Mouse (Mus musculus): ENCODE results near the gene Cryzl2.
A peak's percentile ranks its signal among the peaks of the same experiment; 100 is the strongest.

The Cryzl2 gene

DNA sequence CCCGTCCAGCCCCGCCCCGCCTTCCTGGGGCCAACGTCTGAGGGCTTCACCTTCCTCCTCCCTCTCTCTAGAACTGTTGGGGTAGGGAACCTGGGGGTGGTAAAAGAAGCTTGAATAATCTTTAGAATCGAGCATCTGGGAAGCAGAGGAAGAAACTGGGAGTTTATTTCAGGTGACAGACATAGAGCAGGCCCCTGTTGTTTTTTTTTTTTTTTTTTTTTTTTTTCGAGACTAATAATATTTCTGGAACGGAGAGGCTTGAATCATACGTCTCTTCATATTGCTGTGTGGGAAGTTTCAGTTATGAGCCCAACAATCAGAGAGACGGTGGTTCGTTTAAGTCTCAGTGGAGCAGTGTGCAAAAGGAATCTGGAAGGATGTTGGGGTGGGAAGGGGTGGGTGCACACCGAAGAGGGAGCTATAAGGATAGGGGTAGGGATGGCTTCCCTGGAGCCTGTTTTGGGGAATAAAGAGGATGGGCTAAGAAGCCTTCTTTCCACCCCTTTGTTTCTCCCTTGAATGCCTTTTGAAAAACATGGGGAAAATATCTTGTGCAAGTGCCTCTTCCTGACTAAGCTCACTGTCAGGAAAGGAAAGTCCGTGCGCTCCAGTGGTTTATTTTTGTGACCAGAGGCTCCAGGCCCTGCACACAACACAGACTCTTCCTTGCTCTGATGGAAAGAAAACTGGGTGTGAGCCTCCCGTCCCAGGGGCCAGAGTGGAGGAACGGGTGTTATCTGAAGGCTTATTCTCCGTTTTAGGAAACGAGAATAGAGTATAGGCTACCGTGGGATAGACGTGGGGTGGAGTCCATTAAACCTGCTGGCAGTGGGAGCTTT, 14.4 kb upstream of the Cryzl2 start:
- no peak for DNase-seq

DNA sequence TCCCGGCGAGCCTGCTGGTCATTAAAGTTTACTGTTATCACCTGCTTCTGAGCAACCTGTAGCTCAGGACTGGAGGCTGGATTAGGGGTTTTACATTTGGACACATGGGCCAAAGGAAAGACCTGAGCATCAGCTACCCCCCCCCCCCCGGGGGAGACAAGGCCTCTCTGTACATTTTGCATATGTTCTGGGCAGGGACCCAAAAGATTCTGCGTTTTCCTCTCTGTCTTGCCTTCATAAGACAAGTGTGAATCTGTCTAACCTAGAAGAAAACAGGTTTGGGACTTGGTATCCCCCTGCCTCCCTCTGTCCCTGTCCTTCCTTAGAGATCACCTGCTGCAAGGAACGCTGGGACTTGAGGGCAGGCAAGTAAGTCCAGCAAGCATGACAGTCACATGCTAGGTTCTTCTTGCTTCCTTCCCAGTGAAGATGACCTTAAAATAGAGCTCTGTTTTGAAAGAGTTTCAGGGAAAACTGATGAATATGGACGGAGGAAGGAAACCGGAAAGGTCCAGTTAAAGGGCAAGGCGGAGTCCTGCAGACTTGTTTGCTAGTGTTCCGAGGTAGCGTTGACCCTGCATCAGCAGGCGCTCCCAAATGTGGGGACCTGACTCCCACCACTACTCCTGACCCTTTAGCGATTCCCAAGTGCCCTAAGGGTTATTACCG, 13.6 kb upstream of the Cryzl2 start:
- no peak for DNase-seq

DNA sequence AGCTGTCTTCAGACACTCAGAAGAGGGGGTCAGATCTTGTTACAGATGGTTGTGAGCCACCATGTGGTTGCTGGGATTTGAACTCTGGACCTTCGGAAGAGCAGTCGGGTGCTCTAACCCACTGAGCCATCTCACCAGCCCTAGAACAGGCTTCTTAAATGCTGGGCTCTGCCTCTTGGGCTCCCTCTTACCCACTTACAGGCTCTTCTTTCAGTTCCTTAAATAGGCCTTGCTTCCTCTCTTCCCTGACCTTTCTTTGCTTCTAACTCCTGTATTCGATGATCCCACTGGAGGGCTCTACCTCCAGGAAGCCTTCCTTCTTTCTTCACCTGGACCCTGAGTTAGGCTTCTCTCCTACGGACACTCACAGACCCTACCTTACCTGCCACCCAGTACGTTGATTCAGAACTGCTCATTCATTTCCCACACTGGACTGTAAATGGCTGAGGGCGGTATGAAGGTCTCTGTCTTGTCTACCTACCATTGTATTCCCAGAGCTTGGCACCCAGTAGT, 12.9 kb upstream of the Cryzl2 start:
- no peak for DNase-seq

DNA sequence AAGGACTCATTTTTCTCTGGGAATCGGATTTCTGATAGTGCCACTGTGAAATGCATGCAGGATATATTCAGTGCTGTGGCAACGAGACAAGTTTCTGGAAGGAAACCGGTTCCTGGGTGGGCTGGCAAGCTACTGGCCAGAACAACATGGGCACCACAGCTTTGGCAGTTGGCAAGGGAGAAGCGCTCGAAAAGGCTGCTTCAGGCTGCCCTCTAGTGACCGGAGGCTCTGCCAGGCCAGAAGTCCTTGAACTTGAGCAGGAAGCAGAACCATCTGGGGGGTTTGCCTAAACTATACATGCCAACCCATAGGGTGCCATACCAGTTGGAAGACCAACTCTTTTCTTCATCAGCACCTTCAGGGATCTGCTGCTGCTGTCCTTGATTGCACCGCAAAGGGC, 12.1 kb upstream of the Cryzl2 start:
- DNase-seq = peak; percentile 71

DNA sequence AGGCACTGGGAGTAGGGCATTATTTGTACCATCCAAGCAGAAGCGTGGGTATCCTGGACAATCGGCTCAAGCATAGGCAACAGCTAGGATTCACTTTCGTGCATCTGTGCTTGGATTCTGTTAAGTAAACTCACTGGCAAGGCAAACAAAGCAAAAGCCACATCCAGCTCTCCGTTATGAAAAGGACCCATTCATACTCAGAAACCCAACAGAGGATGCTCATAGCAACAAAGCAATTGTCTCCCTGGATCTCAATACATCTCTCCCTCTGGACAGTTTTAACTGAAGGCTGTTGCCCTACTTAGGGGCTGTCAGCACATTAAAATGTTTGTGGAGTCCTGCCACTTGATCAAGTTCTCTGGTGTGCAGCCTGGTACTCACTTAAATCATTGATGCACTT, 11.2 kb upstream of the Cryzl2 start:
- DNase-seq = peak; percentile 83

DNA sequence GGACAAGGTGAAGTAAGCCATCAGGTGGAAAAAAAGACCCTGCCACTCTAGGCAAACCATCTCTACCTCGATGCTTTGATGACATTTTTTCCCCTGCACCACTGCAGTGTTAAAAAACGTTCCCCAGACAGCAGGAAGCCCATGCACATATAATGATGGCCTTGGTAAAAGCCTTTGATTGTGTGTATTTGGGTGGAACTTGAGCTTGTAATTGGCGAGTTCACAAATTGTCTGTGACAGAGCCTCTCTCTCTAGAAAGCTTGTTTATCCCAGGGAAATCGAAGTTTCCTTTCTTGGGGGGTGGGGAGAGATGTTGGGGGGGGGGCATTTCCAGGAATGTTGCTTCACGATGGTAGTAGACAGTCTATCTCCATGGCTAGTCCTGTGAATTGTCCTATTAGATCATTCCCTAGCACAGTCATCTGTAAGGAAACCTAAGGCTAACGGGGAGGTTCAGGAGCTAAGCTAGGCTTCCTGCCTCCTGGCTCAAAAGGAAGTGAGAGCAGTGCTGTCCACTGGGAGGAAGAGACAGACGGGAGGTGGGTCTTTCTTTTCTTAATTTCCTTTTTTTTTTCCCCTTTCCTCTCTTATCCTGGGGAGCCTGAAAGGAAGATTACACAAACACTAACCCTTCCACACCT, 10.1 kb upstream of the Cryzl2 start:
- DNase-seq = peak; percentile 63

DNA sequence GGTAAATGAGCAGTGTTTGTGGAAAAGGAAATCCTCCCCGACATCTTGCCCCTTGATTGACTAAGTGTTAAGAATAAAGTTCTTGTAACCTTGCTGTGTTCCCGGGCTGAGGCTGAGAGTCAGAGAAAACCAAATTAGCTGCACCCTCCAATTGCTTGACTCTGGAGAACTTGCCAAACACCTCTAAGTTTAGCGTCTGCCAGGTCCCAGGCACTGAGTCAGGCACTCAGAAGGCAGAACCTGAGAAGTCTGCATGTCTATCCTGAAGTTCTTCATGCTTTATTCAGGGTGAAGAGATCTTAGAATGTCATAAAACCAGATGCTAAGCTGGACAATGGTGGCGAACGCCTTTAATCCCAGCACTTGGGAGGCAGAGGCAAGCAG, 9.6 kb upstream of the Cryzl2 start:
- no peak for DNase-seq

DNA sequence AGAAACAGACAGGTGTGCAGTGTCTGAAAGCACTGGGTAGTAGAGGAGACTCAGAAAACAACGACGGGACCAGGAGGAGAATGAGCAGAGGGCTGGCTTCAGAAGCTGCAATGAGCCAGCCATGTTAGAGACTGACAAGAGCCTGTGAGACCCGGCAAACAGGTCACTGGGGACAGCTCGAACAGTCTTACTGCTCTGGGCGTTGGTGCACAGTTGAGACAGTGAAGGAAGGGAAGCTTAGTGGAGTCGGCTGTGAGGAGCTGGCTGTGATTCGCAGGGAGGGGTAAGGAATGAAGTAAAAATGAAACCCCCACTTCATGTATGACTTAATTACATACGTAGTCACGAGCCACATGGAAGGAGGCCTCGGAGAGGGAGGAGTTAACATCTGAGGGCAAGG, 8.8 kb upstream of the Cryzl2 start:
- DNase-seq = no peak

DNA sequence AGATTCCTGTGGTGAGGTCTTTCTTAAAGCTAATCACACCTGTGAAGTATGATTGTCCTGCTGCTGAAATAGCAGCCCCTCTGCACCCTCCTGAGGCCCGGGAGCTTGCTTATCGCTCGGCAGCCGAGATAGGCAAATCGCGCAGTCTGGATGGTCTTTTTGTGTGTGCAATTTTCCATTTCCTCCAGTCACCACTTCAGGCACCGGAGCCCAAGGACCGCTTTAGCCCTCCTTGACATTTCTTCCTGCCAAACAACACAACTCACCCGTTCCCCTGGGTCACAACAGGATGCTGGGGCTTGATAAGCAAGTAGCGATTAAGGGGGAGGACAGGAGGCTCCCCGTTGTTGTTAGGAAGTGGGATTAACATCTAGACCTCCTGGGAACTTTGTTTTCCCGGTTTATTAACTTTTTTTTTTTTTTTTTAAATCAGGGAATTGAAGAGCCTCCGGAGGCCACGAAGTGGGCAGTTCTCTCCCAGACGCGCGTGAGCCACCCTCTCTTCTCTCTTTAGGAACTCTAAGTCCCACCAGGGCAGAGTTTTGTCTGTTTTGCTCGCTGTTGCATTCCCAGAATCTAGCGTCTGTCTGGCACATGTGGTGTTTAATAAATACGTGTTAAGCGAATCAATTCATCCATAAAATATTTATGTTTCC, 8.3 kb upstream of the Cryzl2 start:
- no peak for DNase-seq

DNA sequence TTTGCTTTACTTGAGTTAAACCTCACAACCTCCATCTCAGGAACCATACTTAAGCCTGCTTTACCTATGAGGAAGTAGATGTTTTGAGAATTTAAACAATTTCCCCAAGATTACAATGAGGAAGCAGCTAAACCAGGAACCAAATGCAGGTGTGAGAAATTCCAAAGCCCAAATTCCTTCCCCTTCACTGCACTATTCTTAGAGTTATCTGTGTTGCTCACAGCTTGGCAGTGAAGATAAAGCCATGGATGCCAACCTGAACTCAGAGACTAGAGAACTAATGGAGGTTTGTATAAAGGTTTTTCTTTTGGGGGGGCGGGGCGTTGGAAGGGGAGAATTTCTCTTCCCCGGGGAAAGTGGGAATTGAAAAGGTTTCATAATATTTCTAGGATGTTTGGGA, 6.1 kb upstream of the Cryzl2 start:
- no peak for DNase-seq

DNA sequence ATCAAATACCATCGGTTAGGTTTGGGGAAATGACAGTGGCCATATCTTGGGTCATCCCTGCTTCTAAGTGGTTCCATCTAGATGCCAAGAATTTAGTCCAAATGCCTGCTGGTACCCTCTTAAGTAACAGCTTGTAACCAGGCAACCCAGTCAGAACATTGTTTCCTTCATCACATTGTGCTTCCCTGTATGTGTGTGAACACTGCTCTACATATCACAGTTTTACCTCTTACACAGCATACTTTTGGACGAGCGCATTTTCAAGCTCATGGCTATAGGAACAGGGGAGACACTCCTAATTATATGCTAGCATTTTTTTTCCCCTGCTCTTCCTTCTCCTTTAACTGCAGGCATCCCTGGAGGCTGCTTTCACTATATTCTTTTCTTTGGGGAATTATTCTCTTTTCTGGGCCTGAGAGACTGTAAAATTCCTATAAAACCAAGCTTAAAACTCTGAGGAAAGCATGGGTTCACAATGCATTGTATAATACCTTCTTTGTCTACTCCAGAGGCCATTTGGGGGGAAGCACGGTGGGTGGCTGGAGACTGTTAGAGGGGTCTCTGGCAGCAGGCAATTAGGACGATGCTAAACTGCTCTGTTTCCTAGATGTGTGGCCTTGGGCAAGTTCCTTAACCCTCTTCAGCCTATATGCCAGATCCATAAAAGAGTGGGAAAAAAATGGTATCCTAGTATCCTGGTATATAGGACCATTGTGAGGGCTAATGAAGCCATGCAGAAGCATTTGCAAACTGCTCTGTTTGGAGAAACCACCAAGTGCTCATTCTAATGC, 5.4 kb upstream of the Cryzl2 start:
- peak; percentile 82 for DNase-seq

DNA sequence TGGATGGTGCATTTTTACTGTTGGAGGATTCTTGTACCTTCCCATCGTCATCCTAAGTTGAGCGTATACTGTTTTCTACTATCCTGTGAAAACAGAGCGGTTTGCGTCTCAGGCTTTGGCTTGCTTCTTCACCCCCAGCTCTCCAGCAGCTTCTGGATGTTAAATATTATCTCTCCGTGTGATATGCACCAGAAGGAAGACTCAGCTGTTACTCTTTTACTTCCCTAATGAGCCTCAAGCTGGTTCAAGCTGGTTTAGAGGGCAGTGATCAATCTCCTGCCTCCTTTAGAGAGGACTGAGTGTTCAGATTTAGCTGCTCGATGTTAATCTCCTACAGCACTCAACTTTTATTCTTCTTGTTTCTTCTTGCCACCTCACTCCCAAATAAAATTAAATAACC, 3.5 kb upstream of the Cryzl2 start:
- no peak for DNase-seq

DNA sequence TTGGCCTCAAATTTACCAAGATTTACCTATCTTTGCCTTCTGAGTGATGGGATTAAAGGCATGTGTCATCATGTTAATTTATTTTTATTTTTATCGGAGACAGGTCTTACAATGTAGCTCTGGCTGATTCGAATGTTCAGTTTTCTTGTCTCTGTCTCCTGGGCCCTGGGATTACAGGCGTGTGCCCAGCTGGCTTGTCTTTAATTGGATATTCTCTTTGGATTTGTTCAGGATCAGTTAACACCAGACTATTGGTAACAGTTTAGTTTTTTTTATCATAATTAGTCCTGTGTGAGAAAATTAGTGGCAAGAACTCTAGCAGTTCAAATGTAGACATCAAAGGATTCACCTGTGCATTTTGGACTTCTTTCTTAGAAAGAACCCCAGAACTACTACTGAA, 588 bp upstream of the Cryzl2 start:
- DNase-seq = peak; percentile 55

DNA sequence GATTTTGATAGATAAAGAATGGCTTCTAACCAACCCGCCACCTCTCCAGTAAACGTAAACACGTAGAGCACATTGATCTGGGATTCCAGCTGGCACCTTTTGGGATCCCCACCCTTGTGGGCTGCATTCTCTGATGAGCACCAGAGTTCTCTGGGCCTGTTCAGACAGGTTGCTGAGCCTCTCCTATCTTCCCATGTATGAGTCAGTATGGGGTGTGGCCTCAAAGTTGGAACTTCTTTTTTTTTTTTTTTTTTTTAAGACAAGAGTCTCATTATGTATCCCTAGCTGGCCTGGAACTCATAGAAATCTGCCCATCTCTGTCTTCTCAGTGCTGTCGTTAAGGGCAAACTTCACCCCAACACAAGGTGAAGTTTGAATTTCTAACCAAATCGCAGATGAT, 1.5 kb downstream of the Cryzl2 start:
- DNase-seq = no peak

DNA sequence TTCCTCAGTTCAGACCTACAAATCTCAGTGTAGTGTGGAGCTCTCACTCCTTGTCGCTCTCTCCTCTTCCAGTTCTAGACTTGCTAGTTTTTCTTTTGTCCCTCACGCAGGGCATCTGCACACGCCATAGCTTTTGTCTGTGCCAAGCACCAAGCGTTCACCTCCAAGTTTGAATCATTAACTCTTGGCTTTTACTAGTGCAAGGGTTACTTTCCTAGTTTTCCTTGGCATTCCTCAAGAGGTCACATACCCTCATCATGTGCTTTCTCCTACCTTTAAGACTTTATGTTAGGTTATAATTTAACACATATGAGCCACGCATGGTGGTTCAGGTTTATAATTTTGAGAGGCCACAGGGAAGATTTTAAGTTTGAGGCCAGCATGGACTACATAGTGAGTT, 2.9 kb downstream of the Cryzl2 start:
- no peak for DNase-seq

DNA sequence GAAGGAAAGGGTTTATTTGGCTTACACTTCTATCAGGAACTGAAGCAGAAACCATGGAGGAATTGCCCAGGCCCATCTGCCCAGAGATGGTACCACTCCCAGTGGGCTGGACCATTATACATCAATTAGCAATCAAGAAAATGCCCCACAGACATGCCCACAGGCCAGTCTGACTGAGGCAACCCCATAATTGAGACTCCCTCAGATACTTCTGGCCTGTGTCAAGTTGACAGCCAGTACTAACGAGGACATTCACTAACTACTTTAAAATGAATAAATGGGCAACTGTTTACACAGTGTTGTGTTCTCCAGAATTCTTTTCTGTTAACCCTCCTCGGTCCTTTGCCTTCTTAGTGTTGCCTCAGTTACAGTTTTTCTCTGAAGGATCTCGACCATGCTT, 4.0 kb downstream of the Cryzl2 start:
- DNase-seq = no peak

DNA sequence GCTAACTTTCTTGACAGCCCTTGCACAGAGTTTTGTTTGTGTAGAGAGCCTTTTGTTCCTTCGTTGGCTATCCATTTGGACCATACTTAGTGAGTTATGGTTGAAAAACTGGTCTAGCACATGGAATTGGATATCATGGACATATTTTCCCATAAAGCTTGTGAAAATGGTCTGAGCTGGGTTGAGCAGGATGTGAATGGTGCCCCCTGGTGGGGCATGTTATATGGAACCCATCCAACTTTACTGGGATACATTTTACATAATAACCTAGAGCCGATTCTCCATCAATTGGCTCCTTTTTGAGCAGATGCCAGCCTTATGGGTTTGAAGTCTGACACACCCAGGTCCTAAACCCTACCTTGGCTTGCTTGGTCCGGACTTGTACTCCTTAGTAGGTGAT, 6.8 kb downstream of the Cryzl2 start:
- DNase-seq = peak; percentile 63

DNA sequence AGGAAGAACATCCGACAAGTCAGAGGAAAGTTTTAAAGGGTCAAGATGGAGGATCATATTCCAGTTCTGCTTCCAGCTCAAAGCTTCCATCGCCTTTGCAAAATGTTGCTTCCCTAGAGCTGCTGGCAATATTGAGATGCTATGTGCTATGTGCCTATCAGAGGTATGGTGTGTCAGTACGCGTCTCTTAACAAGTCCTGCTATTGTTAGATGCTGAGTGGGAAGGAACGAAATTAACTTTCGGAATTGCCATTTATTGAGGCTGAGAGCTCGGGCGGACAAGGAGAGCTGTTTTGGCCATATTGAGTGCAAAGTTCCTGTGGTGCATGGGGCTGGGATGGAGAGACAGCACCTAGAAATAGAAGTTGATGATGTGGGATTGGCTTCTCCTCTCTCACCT, 9.5 kb downstream of the Cryzl2 start:
- no peak for DNase-seq

DNA sequence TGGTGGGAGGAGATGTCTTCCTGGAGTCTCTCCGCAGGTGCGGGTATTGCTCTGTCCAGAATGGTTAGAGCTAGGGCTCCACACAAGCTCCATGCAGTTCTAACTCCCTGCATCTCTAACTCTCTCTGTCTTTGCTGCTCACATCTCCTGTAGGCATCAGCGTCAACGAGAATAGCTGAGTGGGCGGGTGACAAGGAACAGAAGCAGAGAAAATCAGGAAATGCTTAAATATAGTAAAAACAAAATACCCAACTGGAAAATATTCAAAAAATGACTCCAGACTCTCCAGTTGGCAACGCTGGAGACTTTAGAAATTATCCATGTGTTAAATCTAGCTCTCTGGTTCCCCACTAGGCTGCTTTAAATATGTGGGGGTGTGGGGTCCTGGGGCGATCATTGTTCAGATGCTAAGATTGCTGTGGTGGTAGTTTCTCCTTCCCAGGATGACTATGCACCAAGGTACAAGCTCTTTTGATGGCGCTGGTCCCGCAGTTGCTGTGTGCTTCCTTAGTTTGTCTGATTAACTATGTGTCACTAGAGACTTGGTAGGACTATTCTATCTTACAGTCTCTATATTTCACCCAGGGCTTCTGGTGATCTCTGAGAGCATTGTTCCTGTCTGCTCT, 12.5 kb downstream of the Cryzl2 start:
- DNase-seq = no peak

DNA sequence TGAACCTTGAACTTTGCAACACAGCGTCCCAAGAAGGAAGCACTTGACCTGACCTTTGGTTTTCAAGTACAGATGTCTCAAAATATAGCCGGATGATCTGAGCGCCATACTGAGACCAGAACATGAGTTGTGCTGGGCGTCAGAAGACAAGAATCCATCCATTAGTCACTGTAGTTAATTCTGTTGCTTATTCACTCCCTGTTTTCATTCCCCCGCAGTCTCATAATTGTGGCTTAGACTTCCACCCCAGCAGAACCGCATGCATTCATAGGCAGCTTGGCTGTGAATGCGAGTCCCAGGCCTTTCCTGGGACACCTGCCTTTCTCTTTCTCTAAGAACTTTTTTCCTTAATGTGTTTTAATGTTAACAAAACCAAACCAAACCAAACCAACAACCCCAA, 14.3 kb downstream of the Cryzl2 start:
- no peak for DNase-seq

DNA sequence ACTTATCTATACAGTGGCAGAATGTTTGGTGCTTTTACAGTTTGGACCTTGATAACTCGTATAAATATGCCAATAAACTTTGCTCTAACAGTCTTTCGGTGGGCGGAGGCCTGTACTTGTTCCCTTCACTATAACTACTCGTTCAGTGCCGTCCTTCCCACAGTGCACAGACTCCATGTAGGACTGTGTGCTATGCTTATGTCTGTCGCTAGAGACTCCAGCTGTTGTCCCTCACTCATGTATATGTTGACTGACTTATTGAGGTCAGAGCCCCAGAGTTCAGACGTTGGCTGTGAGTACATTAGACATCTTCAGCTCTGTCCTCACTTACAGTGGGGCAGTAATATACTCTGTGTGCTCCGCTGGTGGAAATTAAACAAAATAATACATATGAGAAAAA, 16.5 kb downstream of the Cryzl2 start:
- DNase-seq = peak; percentile 41

DNA sequence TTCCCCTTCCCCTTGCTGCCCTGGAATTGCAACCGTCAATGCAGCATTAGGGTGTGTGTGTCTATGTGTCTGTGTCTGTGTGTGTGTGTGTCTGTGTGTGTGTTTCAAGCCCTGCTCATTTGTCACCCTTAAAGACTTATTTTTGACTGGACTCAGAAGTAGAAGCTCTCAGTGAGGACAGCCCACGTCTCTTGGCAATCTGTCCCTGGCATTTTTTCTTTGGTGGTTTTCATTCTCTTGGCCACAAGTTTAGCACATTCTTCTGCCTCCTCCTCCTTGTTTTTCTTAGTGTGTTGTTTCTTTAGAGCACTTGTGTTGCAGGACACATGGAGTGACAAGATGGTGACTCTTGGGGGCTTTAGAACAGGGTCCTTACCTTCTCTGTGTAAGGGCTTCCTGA, 17.9 kb downstream of the Cryzl2 start:
- DNase-seq = no peak

Measured in retina, postnatal 1 day (tissue).